Mouse (Mus musculus): ENCODE results near the gene Amhr2. TPM values are rescaled to one million over a fixed set of nuclear protein-coding genes. Genes with fewer than 3 reads are reported as not detected.

Gene Amhr2
- total RNA-seq, 2 experiments from 2014 or later, result 0.39 to 0.97 TPM

- no peak for DNase-seq
Measured at GRCm38 (mm10) chr15:102423602-102424240, 21.4 kb upstream of the Amhr2 start.

GRCm38 (mm10) chr15:102424657-102425056, 20.5 kb upstream of the Amhr2 start:
- DNase-seq, result no peak

- DNase-seq, result no peak
Measured at GRCm38 (mm10) chr15:102426963-102427362, 18.2 kb upstream of the Amhr2 start.

- no peak for DNase-seq
Measured at GRCm38 (mm10) chr15:102432046-102432445, 13.1 kb upstream of the Amhr2 start.

- no peak for DNase-seq
Measured at GRCm38 (mm10) chr15:102433173-102433572, 12.0 kb upstream of the Amhr2 start.

GRCm38 (mm10) chr15:102442490-102442889, 2.7 kb upstream of the Amhr2 start:
- peak; percentile 82 to 95 for DNase-seq

GRCm38 (mm10) chr15:102446448-102446847, 1.3 kb downstream of the Amhr2 start:
- no peak for DNase-seq

GRCm38 (mm10) chr15:102449366-102449765, 4.2 kb downstream of the Amhr2 start:
- DNase-seq, result no peak

GRCm38 (mm10) chr15:102450928-102451327, 5.8 kb downstream of the Amhr2 start:
- DNase-seq, result no peak

GRCm38 (mm10) chr15:102451666-102452430, 6.7 kb downstream of the Amhr2 start:
- DNase-seq, result peak in 1 of 2 experiments; percentile 22

GRCm38 (mm10) chr15:102455993-102456392, 10.8 kb downstream of the Amhr2 start:
- DNase-seq, result no peak

- DNase-seq, result peak; percentile 60 to 67
Measured at GRCm38 (mm10) chr15:102458050-102458736, 13.0 kb downstream of the Amhr2 start.

GRCm38 (mm10) chr15:102458904-102459317, 13.7 kb downstream of the Amhr2 start, which contains the start of gene Prr13:
Gene Prr13, plus strand, starts transcription at chr15:102459028.
- DNase-seq, result peak; percentile 96

GRCm38 (mm10) chr15:102459381-102459780, 14.2 kb downstream of the Amhr2 start:
- no peak for DNase-seq

GRCm38 (mm10) chr15:102459847-102460246, 14.7 kb downstream of the Amhr2 start:
- DNase-seq, result peak in 1 of 2 experiments; percentile 21

GRCm38 (mm10) chr15:102460409-102460808, 15.2 kb downstream of the Amhr2 start:
- peak in 1 of 2 experiments; percentile 34 for DNase-seq

GRCm38 (mm10) chr15:102460971-102461370, 15.8 kb downstream of the Amhr2 start:
- peak in 1 of 2 experiments; percentile 27 for DNase-seq

GRCm38 (mm10) chr15:102461430-102462075, 16.4 kb downstream of the Amhr2 start:
- no peak for DNase-seq

GRCm38 (mm10) chr15:102463666-102464065, 18.5 kb downstream of the Amhr2 start:
- DNase-seq, result no peak

GRCm38 (mm10) chr15:102468675-102469370, 23.7 kb downstream of the Amhr2 start:
- DNase-seq, result no peak

GRCm38 (mm10) chr15:102470183-102470604, 25.0 kb downstream of the Amhr2 start, which contains the start of gene Pcbp2:
Gene Pcbp2, plus strand, starts transcription at chr15:102470539.
- DNase-seq, result peak; percentile 94 to 98
